Mouse (Mus musculus) CH12.LX (cell line): Measurements from ENCODE around the gene Ptprm.

Experiments used
- CHD2 ChIP-seq: IDR thresholded peaks from 2 replicates; pipeline ENCODE4 v1.6.1; 2011; ENCODE audit warnings: low read length, improper control_type of control experiment
- CTCF ChIP-seq, 2 experiments: IDR thresholded peaks in 1 of 2; conservative IDR thresholded peaks in 1 of 2; 2 replicates each; pipeline ENCODE4 v1.5.1; 2011 to 2012; ENCODE audit warnings: low read depth in 2 of 2, low read length in 2 of 2, improper control_type of control experiment in 1 of 2, inconsistent platforms in 1 of 2, mild to moderate bottlenecking in 1 of 2, moderate library complexity in 1 of 2
- EP300 ChIP-seq: IDR thresholded peaks from 2 replicates; pipeline ENCODE4 v1.6.1; 2011; ENCODE audit warnings: low read length, improper control_type of control experiment
- KAT2A ChIP-seq: IDR thresholded peaks from 2 replicates; pipeline ENCODE4 v1.6.1; 2012; ENCODE audit warnings: low read length, improper control_type of control experiment, inconsistent platforms; ENCODE audit not compliant: insufficient replicate concordance
- MAZ ChIP-seq: IDR thresholded peaks from 2 replicates; pipeline ENCODE4 v1.6.1; 2012; ENCODE audit warnings: low read depth, mild to moderate bottlenecking, inconsistent platforms, low read length, improper control_type of control experiment, moderate library complexity
- POLR2A ChIP-seq: IDR thresholded peaks from 2 replicates; pipeline ENCODE4 v1.6.1; 2011; ENCODE audit warnings: low read depth, mild to moderate bottlenecking, improper control_type of control experiment, low read length
- USF1 ChIP-seq: IDR thresholded peaks from 2 replicates; pipeline ENCODE4 v1.6.1; 2014; ENCODE audit warnings: low read depth, mild to moderate bottlenecking, inconsistent platforms, low read length, improper control_type of control experiment

GRCm38 (mm10) chr17:67253445-67253844, 100.8 kb downstream of the Ptprm start:
- no peak for TF ChIP-seq POLR2A
- TF ChIP-seq CHD2: no peak
- no peak for TF ChIP-seq CTCF (conservative IDR thresholded peaks at IDR 0.05 in 1 of 2, IDR thresholded peaks at IDR 0.05 in 1 of 2; ENCODE audit: low read depth in 2 of 2, low read length in 2 of 2)
- no peak for TF ChIP-seq MAZ
- no peak for TF ChIP-seq EP300
- no peak for TF ChIP-seq USF1
- TF ChIP-seq KAT2A: no peak
